ENCODE assay signal across 10 mouse cellular contexts in genomic region chr10:54120375-54120774, GRCm38 (mm10). TPM values are rescaled to one million over a fixed set of nuclear protein-coding genes. Genes with fewer than 3 reads are reported as not detected.
DNase-seq lines count a peak whose midpoint lies in the region; TF ChIP-seq lines count a peak whose summit lies in the region.
"Had no signal": no experiment of that assay in that cellular context is flagged by ENCODE, and none has a peak within 500 bp of the region (broad histone marks: within the 10 kb centered on the region; RNA-seq: fewer than 3 reads in every experiment).

No protein-coding gene starts in this region.

- 0 out of 2 replicates have a peak overlapping the region, but pooled peaks have one; percentile 12 for H3K27ac ChIP-seq in layer of hippocampus, adult 2 months
- H3K27ac ChIP-seq: heart, embryonic 10.5 days; lung, embryonic 15.5 days had no signal

- H3K4me3 ChIP-seq in layer of hippocampus, adult 2 months, result no peak overlapping the region
- H3K4me3 ChIP-seq: heart, embryonic 10.5 days; lung, embryonic 15.5 days had no signal

- no peak for DNase-seq in layer of hippocampus, adult 2 months (ENCODE audit: low spot score in 2 of 2)
- no peak for DNase-seq in layer of hippocampus, postnatal 25 days (ENCODE audit: extremely low spot score in 1 of 2, low spot score in 1 of 2)
- peak; percentile 25 for DNase-seq in adrenal gland, postnatal 14 days
- peak; percentile 66 to 71 for DNase-seq in kidney, adult 8-10 months
- DNase-seq in ovary, postnatal 14 days (ENCODE audit: low spot score), result peak; percentile 14
- no peak for DNase-seq in neural tube, embryonic 10.5 days (ENCODE audit: extremely low spot score, low spot score)
- DNase-seq in lung, postnatal 10 days, result no peak
- DNase-seq: heart, postnatal 4 days had no signal

- no peak for TF ChIP-seq CTCF in layer of hippocampus, adult 2 months (conservative IDR thresholded peaks at IDR 0.05)

RNA-seq across cellular contexts. Expression of gene Man1a, which starts 44.0 kb away (rescaled TPM):
- 10 to 100 TPM; 65.0 to 65.7 TPM for total RNA-seq in layer of hippocampus, adult 2 months (2021)
- total RNA-seq in layer of hippocampus, postnatal 25 days (2021), result 10 to 100 TPM; 66.4 to 76.6 TPM
- 80.7 and 83.5 TPM in 2 replicates for total RNA-seq in adrenal gland, postnatal 14 days (2021)

Comparison
In these comparisons a context has a peak if more than half of its experiments do, and no peak if none do; other contexts are left out.
1. DNase-seq: peak in adrenal gland, postnatal 14 days (single experiment), kidney, adult 8-10 months (2 of 2) and ovary, postnatal 14 days (single experiment); none in layer of hippocampus, adult 2 months (0 of 2), layer of hippocampus, postnatal 25 days (0 of 2), neural tube, embryonic 10.5 days (single experiment) and lung, postnatal 10 days (single experiment).